Mouse (Mus musculus) forebrain, embryonic 13.5 days (tissue): ENCODE results near the gene Pex26. TPM values are rescaled to one million over a fixed set of nuclear protein-coding genes. Genes with fewer than 3 reads are reported as not detected.

Source experiments
- ATAC-seq: fragments of 200-750 bp; cut with Nextera tagmentation; 2 replicates; pipeline ENCODE4 v1.8.0; 2017
- H3K27ac ChIP-seq: fragments of 300-500 bp; sonication (generic); 2 replicates; pipeline ENCODE4 v1.5.1; 2015; ENCODE audit warnings: inconsistent platforms, mild to moderate bottlenecking, moderate library complexity
- H3K27me3 ChIP-seq: fragments of 300-500 bp; sonication (generic); 2 replicates; pipeline ENCODE4 v1.6.1; 2015; ENCODE audit warnings: mild to moderate bottlenecking, inconsistent platforms
- H3K36me3 ChIP-seq: fragments of 300-500 bp; sonication (generic); 2 replicates; pipeline ENCODE4 v1.6.1; 2015; ENCODE audit warnings: mild to moderate bottlenecking, inconsistent platforms; ENCODE audit not compliant: poor library complexity, severe bottlenecking
- H3K4me1 ChIP-seq: fragments of 300-500 bp; sonication (generic); 2 replicates; pipeline ENCODE4 v1.6.1; 2015; ENCODE audit warnings: inconsistent platforms
- H3K4me2 ChIP-seq: fragments of 300-500 bp; sonication (generic); 2 replicates; pipeline ENCODE4 v1.6.1; 2015; ENCODE audit warnings: inconsistent platforms, mild to moderate bottlenecking, moderate library complexity
- H3K4me3 ChIP-seq: fragments of 300-500 bp; sonication (generic); 2 replicates; pipeline ENCODE4 v1.5.1; 2015; ENCODE audit warnings: mild to moderate bottlenecking, inconsistent platforms
- H3K9ac ChIP-seq: fragments of 300-500 bp; sonication (generic); 2 replicates; pipeline ENCODE4 v1.6.1; 2015; ENCODE audit warnings: mild to moderate bottlenecking, inconsistent platforms
- H3K9me3 ChIP-seq: fragments of 300-500 bp; sonication (generic); replicated peaks from 2 replicates; pipeline ENCODE4 v1.6.1; 2016; ENCODE audit warnings: inconsistent platforms
- WGBS: fragments of 180-500 bp; shearing (Covaris S2); methylation state at CpG from one replicate; pipeline ENCODE4 v1.1.7; 2015; 5-methylcytosine and 5-hydroxymethylcytosine counted together
- polyA plus RNA-seq: library from polyadenylated mRNA; unstranded; fragments of >200 nt; fragmentation: Nextera tagmentation; extraction: Ambion mirVana; gene quantifications from 2 replicates; pipeline ENCODE4 v1.2.1, GENCODE M21; 2015

Gene Pex26
- 9.5 and 11.3 TPM in 2 replicates for polyA plus RNA-seq

GRCm38 (mm10) chr6:121183414-121184173 lies at the start of gene Pex26:
Pex26 (plus strand) TSS chr6:121183667.
- H3K27ac ChIP-seq, result peak within 1 kb of the TSS; percentile 88
- no peaks in the 10 kb centered on the region for H3K27me3 ChIP-seq
- 1% methylated on average over 32 of the region's 32 CpGs for WGBS
- peak within 1 kb of the TSS; percentile 73 for H3K4me3 ChIP-seq
- peak; percentile 94 for ATAC-seq
- H3K9me3 ChIP-seq, result no peaks in the 10 kb centered on the region
- H3K4me1 ChIP-seq, result peaks cover 20% of the 10 kb centered on the region
- peak within 1 kb of the TSS; percentile 76 for H3K9ac ChIP-seq
- peak within 1 kb of the TSS; percentile 91 for H3K4me2 ChIP-seq
- peaks cover 10% of the 10 kb centered on the region for H3K36me3 ChIP-seq

GRCm38 (mm10) chr6:121134249-121134648 lies 49.2 kb upstream of the Pex26 start:
- Histone ChIP-seq H3K36me3 (no peaks in the 10 kb centered on the region), H3K4me3 (no peak overlapping the region), H3K27ac (no peak overlapping the region), H3K4me1 (peaks cover 12% of the 10 kb centered on the region), H3K4me2 (no peak overlapping the region), H3K27me3 (peaks cover 14% of the 10 kb centered on the region; the same call in 1 of the 2 replicates), H3K9ac (no peak overlapping the region), H3K9me3 (no peaks in the 10 kb centered on the region)
- 10% methylated on average over 3 of the region's 3 CpGs for WGBS
- ATAC-seq, result no peak

GRCm38 (mm10) chr6:121134884-121135283 lies 48.6 kb upstream of the Pex26 start:
- no peak overlapping the region for H3K4me3 ChIP-seq
- ATAC-seq, result no peak
- no peak overlapping the region for H3K4me2 ChIP-seq
- H3K36me3 ChIP-seq, result no peaks in the 10 kb centered on the region
- H3K27me3 ChIP-seq, result peaks cover 12% of the 10 kb centered on the region; the same call in 1 of the 2 replicates
- H3K27ac ChIP-seq, result no peak overlapping the region
- H3K9me3 ChIP-seq, result no peaks in the 10 kb centered on the region
- H3K4me1 ChIP-seq, result peaks cover 10% of the 10 kb centered on the region
- 61% methylated on average over 5 of the region's 5 CpGs for WGBS
- no peak overlapping the region for H3K9ac ChIP-seq

GRCm38 (mm10) chr6:121137222-121137621 lies 46.2 kb upstream of the Pex26 start:
- no peaks in the 10 kb centered on the region for H3K36me3 ChIP-seq
- H3K4me3 ChIP-seq, result no peak overlapping the region
- H3K27ac ChIP-seq, result no peak overlapping the region
- H3K27me3 ChIP-seq, result peaks cover 8% of the 10 kb centered on the region; the same call in 1 of the 2 replicates
- H3K4me1 ChIP-seq, result no peaks in the 10 kb centered on the region
- 58% methylated on average over 6 of the region's 6 CpGs for WGBS
- no peak for ATAC-seq
- H3K9ac ChIP-seq, result no peak overlapping the region
- H3K9me3 ChIP-seq, result no peaks in the 10 kb centered on the region
- H3K4me2 ChIP-seq, result no peak overlapping the region

GRCm38 (mm10) chr6:121138338-121139040 lies 45.0 kb upstream of the Pex26 start:
- Histone ChIP-seq H3K4me3 (no peak overlapping the region), H3K9ac (no peak overlapping the region), H3K9me3 (no peaks in the 10 kb centered on the region), H3K4me2 (no peak overlapping the region), H3K4me1 (no peaks in the 10 kb centered on the region), H3K27ac (no peak overlapping the region), H3K36me3 (no peaks in the 10 kb centered on the region), H3K27me3 (no peaks in the 10 kb centered on the region)
- no peak for ATAC-seq
- WGBS, result 89% methylated on average over 12 of the region's 12 CpGs

GRCm38 (mm10) chr6:121139271-121139670 lies 44.2 kb upstream of the Pex26 start:
- Histone ChIP-seq H3K4me1 (no peaks in the 10 kb centered on the region), H3K4me2 (no peak overlapping the region), H3K36me3 (no peaks in the 10 kb centered on the region), H3K27ac (no peak overlapping the region), H3K27me3 (no peaks in the 10 kb centered on the region), H3K9me3 (no peaks in the 10 kb centered on the region), H3K9ac (no peak overlapping the region), H3K4me3 (no peak overlapping the region)
- WGBS, result 94% methylated on average over 1 of the region's 1 CpGs
- ATAC-seq, result no peak

- H3K9me3 ChIP-seq, result no peaks in the 10 kb centered on the region
- no peak overlapping the region for H3K27ac ChIP-seq
- H3K4me3 ChIP-seq, result no peak overlapping the region
- H3K4me1 ChIP-seq, result peaks cover 9% of the 10 kb centered on the region; the same call in 1 of the 2 replicates
- no peak for ATAC-seq
- H3K27me3 ChIP-seq, result no peaks in the 10 kb centered on the region
- WGBS, result 76% methylated on average over 7 of the region's 7 CpGs
- no peak overlapping the region for H3K9ac ChIP-seq
- no peak overlapping the region for H3K4me2 ChIP-seq
- H3K36me3 ChIP-seq, result no peaks in the 10 kb centered on the region
These were observed 41.2 kb upstream of the Pex26 start for GRCm38 (mm10) chr6:121142298-121142697.

- Histone ChIP-seq H3K36me3 (no peaks in the 10 kb centered on the region), H3K4me3 (no peak overlapping the region), H3K9ac (no peak overlapping the region), H3K4me2 (no peak overlapping the region), H3K27me3 (no peaks in the 10 kb centered on the region), H3K9me3 (no peaks in the 10 kb centered on the region), H3K27ac (no peak overlapping the region), H3K4me1 (peaks cover 9% of the 10 kb centered on the region; the same call in 1 of the 2 replicates)
- 93% methylated on average over 8 of the region's 8 CpGs for WGBS
- ATAC-seq, result no peak
These were observed 40.0 kb upstream of the Pex26 start for GRCm38 (mm10) chr6:121143439-121143838.

GRCm38 (mm10) chr6:121144066-121144465 lies 39.4 kb upstream of the Pex26 start:
- Histone ChIP-seq H3K36me3 (no peaks in the 10 kb centered on the region), H3K27ac (no peak overlapping the region), H3K9me3 (no peaks in the 10 kb centered on the region), H3K4me3 (no peak overlapping the region), H3K4me1 (peaks cover 9% of the 10 kb centered on the region; the same call in 1 of the 2 replicates), H3K9ac (no peak overlapping the region), H3K4me2 (no peak overlapping the region), H3K27me3 (no peaks in the 10 kb centered on the region)
- 0 out of 2 replicates have a peak, but pooled peaks have one; percentile 21 for ATAC-seq
- 63% methylated on average over 4 of the region's 4 CpGs for WGBS

- no peaks in the 10 kb centered on the region for H3K27me3 ChIP-seq
- no peak overlapping the region for H3K9ac ChIP-seq
- H3K4me1 ChIP-seq, result peaks cover 9% of the 10 kb centered on the region; the same call in 1 of the 2 replicates
- H3K27ac ChIP-seq, result no peak overlapping the region
- no peak for ATAC-seq
- no peak overlapping the region for H3K4me3 ChIP-seq
- WGBS, result 57% methylated on average over 13 of the region's 13 CpGs
- no peaks in the 10 kb centered on the region for H3K36me3 ChIP-seq
- no peak overlapping the region for H3K4me2 ChIP-seq
- H3K9me3 ChIP-seq, result no peaks in the 10 kb centered on the region
These were observed 38.4 kb upstream of the Pex26 start for GRCm38 (mm10) chr6:121145010-121145604.

- H3K9ac ChIP-seq, result no peak overlapping the region
- H3K27me3 ChIP-seq, result no peaks in the 10 kb centered on the region
- H3K27ac ChIP-seq, result no peak overlapping the region
- 33% methylated on average over 8 of the region's 8 CpGs for WGBS
- peaks cover 9% of the 10 kb centered on the region; the same call in 1 of the 2 replicates for H3K4me1 ChIP-seq
- no peak overlapping the region for H3K4me2 ChIP-seq
- ATAC-seq, result no peak
- no peak overlapping the region for H3K4me3 ChIP-seq
- no peaks in the 10 kb centered on the region for H3K9me3 ChIP-seq
- no peaks in the 10 kb centered on the region for H3K36me3 ChIP-seq
These were observed 37.6 kb upstream of the Pex26 start for GRCm38 (mm10) chr6:121145906-121146305.

- ATAC-seq, result no peak
- Histone ChIP-seq H3K27me3 (no peaks in the 10 kb centered on the region), H3K9ac (no peak overlapping the region), H3K4me3 (no peak overlapping the region), H3K4me2 (no peak overlapping the region), H3K27ac (no peak overlapping the region), H3K4me1 (peaks cover 12% of the 10 kb centered on the region; the same call in 1 of the 2 replicates), H3K9me3 (no peaks in the 10 kb centered on the region), H3K36me3 (no peaks in the 10 kb centered on the region)
- WGBS, result 56% methylated on average over 4 of the region's 4 CpGs
These were observed 36.7 kb upstream of the Pex26 start for GRCm38 (mm10) chr6:121146798-121147197.
